Mouse (Mus musculus) hindbrain, embryonic 11.5 days (tissue): ENCODE results near the gene Ednra. TPM values are rescaled to one million over a fixed set of nuclear protein-coding genes. Genes with fewer than 3 reads are reported as not detected.

Experiments used
- ATAC-seq: fragments of 200-750 bp; cut with Nextera tagmentation; 2 replicates; pipeline ENCODE4 v1.8.0; 2017; ENCODE audit warnings: mild to moderate bottlenecking, moderate TSS enrichment, moderate library complexity; ENCODE audit not compliant: low FRiP score
- DNase-seq: peaks from one replicate; pipeline ENCODE4 v3.0.0-alpha.2; 2015; ENCODE audit warnings: low spot score
- H3K27ac ChIP-seq: fragments of 300-500 bp; sonication (generic); 2 replicates; pipeline ENCODE4 v1.5.1; 2014; ENCODE audit warnings: mild to moderate bottlenecking, low read depth, low read length
- H3K27me3 ChIP-seq: fragments of 300-500 bp; sonication (generic); 2 replicates; pipeline ENCODE4 v1.6.1; 2014; ENCODE audit warnings: mild to moderate bottlenecking, low read length, moderate library complexity, mixed read lengths; ENCODE audit not compliant: control insufficient read depth, insufficient read depth
- H3K36me3 ChIP-seq: fragments of 300-500 bp; sonication (generic); 2 replicates; pipeline ENCODE4 v1.6.1; 2014; ENCODE audit warnings: mild to moderate bottlenecking, low read length, moderate library complexity, mixed read lengths; ENCODE audit not compliant: control insufficient read depth, insufficient read depth
- H3K4me1 ChIP-seq: fragments of 300-500 bp; sonication (generic); replicated peaks from 2 replicates; pipeline ENCODE4 v1.6.1; 2014; ENCODE audit warnings: low read length, mixed read lengths; ENCODE audit not compliant: control insufficient read depth, insufficient read depth
- H3K4me2 ChIP-seq: fragments of 300-500 bp; sonication (generic); replicated peaks from 2 replicates; pipeline ENCODE4 v1.6.1; 2014; ENCODE audit warnings: mild to moderate bottlenecking, low read depth, low read length
- H3K4me3 ChIP-seq: fragments of 300-500 bp; sonication (generic); 2 replicates; pipeline ENCODE4 v1.5.1; 2014; ENCODE audit warnings: low read depth, low read length
- H3K9ac ChIP-seq: fragments of 300-500 bp; sonication (generic); 2 replicates; pipeline ENCODE4 v1.6.1; 2014; ENCODE audit warnings: low read depth, low read length
- H3K9me3 ChIP-seq: fragments of 300-500 bp; sonication (generic); 2 replicates; pipeline ENCODE4 v1.6.1; 2016; ENCODE audit warnings: low read length; ENCODE audit not compliant: control insufficient read depth
- WGBS: fragments of 180-500 bp; shearing (Covaris S2); extraction: QIAGEN DNeasy Blood & Tissue Kit; methylation state at CpG from one replicate; pipeline ENCODE4 v1.1.7; 2014; 5-methylcytosine and 5-hydroxymethylcytosine counted together
- polyA plus RNA-seq: library from polyadenylated mRNA; unstranded; fragments of >200 nt; fragmentation: Nextera tagmentation; extraction: Ambion mirVana; gene quantifications from 2 replicates; pipeline ENCODE4 v1.2.1, GENCODE M21; 2014

Gene Ednra
- polyA plus RNA-seq, 1 experiment from 2014 or later, result 23.9 TPM

GRCm38 (mm10) chr8:77617916-77618315 is 106.3 kb downstream of the Ednra start:
- Histone ChIP-seq H3K9me3 (no peaks in the 10 kb centered on the region), H3K27ac (no peak overlapping the region), H3K4me3 (no peak overlapping the region), H3K36me3 (no peaks in the 10 kb centered on the region), H3K27me3 (no peaks in the 10 kb centered on the region), H3K4me1 (no peaks in the 10 kb centered on the region), H3K9ac (no peak overlapping the region), H3K4me2 (no peak overlapping the region)
- WGBS, result 75% methylated on average over 2 of the region's 2 CpGs
- no peak for ATAC-seq
- no peak for DNase-seq

Other genes starting within 250 kb of the Ednra start
- 13.6 and 15.4 TPM in 2 replicates for gene Arhgap10, start 206.5 kb downstream of the Ednra start, polyA plus RNA-seq
- 22.7 and 24.3 TPM in 2 replicates for gene Prmt9, start 175.1 kb downstream of the Ednra start, polyA plus RNA-seq
- 61.0 and 62.9 TPM in 2 replicates for gene Tmem184c, start 113.8 kb downstream of the Ednra start, polyA plus RNA-seq